9 mouse cellular contexts compared by ENCODE assay signal in genomic region chr17:56337190-56337589, GRCm38 (mm10). TPM values are rescaled to one million over a fixed set of nuclear protein-coding genes. Genes with fewer than 3 reads are reported as not detected.
DNase-seq lines count a peak whose midpoint lies in the region; ATAC-seq and TF ChIP-seq lines count a peak whose summit lies in the region.
"Had no signal": no experiment of that assay in that cellular context is flagged by ENCODE, and none has a peak within 500 bp of the region (broad histone marks: within the 10 kb centered on the region; RNA-seq: fewer than 3 reads in every experiment).

No protein-coding gene starts in this region.

- no peaks in the 10 kb centered on the region for H3K27me3 ChIP-seq in kidney, embryonic 16.5 days (ENCODE audit: insufficient read depth, low read length)
- no peaks in the 10 kb centered on the region for H3K27me3 ChIP-seq in megakaryocyte, embryonic 14.5 days (replicated peaks)
- H3K27me3 ChIP-seq: limb, embryonic 12.5 days had no signal

- no peaks in the 10 kb centered on the region for H3K9me3 ChIP-seq in kidney, embryonic 16.5 days (ENCODE audit: low read length)
- no peaks in the 10 kb centered on the region for H3K9me3 ChIP-seq in megakaryocyte, embryonic 14.5 days
- H3K9me3 ChIP-seq: limb, embryonic 12.5 days had no signal

- peak; percentile 73 for DNase-seq in kidney, adult 11 months
- peak; percentile 42 for DNase-seq in ES-CJ7 (ENCODE audit: low read depth, low spot score)
- DNase-seq in cerebellum, adult 8-10 months: peak; percentile 75
- peak; percentile 41 to 67 for DNase-seq in heart, adult 9 months (ENCODE audit: low spot score in 2 of 2)
- peak in 1 of 2 experiments; percentile 55 for DNase-seq in layer of hippocampus, adult 2 months (ENCODE audit: low spot score in 2 of 2)
- DNase-seq in thymus, postnatal 14 days: peak; percentile 67

- 30% methylated on average over 4 of the region's 4 CpGs for WGBS in kidney, embryonic 16.5 days

- no peak overlapping the region for H3K4me2 ChIP-seq in kidney, embryonic 16.5 days (replicated peaks; ENCODE audit: low read depth, low read length)
- H3K4me2 ChIP-seq: limb, embryonic 12.5 days had no signal

- no peak overlapping the region for H3K9ac ChIP-seq in kidney, embryonic 16.5 days (replicated peaks; ENCODE audit: low read length)
- H3K9ac ChIP-seq: limb, embryonic 12.5 days had no signal

- TF ChIP-seq CTCF in layer of hippocampus, adult 2 months (conservative IDR thresholded peaks at IDR 0.05): peak; percentile 82

- ATAC-seq in kidney, embryonic 16.5 days (ENCODE audit: low FRiP score, low TSS enrichment): no peak

- no peak overlapping the region for H3K4me3 ChIP-seq in kidney, embryonic 16.5 days (ENCODE audit: low read length)
- no peak overlapping the region for H3K4me3 ChIP-seq in layer of hippocampus, adult 2 months
- H3K4me3 ChIP-seq in megakaryocyte, embryonic 14.5 days (replicated peaks): peak overlapping the region; percentile 40
- H3K4me3 ChIP-seq: limb, embryonic 12.5 days had no signal

- H3K36me3 ChIP-seq in kidney, embryonic 16.5 days (ENCODE audit: insufficient read depth, low read length): no peaks in the 10 kb centered on the region
- H3K36me3 ChIP-seq in megakaryocyte, embryonic 14.5 days (replicated peaks; ENCODE audit: low read length): peaks cover 33% of the 10 kb centered on the region

- H3K4me1 ChIP-seq in kidney, embryonic 16.5 days (ENCODE audit: insufficient read depth, low read length): peaks cover 6% of the 10 kb centered on the region; the same call in 1 of the 2 replicates
- H3K4me1 ChIP-seq in megakaryocyte, embryonic 14.5 days: peaks cover 98% of the 10 kb centered on the region
- H3K4me1 ChIP-seq: limb, embryonic 12.5 days had no signal

- H3K27ac ChIP-seq in kidney, embryonic 16.5 days (ENCODE audit: low read length): no peak overlapping the region
- no peak overlapping the region; the same call in 1 of the 2 replicates for H3K27ac ChIP-seq in layer of hippocampus, adult 2 months
- H3K27ac ChIP-seq: limb, embryonic 12.5 days had no signal

RNA-seq across cellular contexts. Expression of gene Kdm4b, which starts 11.3 kb away (rescaled TPM):
- 37.7 and 39.1 TPM in 2 replicates for polyA plus RNA-seq in kidney, embryonic 16.5 days (2015; fragmentation: Nextera tagmentation; extraction: Ambion mirVana)
- total RNA-seq in layer of hippocampus, adult 2 months (2021): 10 to 100 TPM; 87.8 to 96.3 TPM
- polyA plus RNA-seq in megakaryocyte, embryonic 14.5 days (2012; ENCODE audit: insufficient read depth, low replicate concordance): 31.1 and 55.9 TPM in 2 replicates

RNA-seq across cellular contexts. Expression of gene Uhrf1, which starts 34.1 kb away (rescaled TPM):
- polyA plus RNA-seq in kidney, embryonic 16.5 days (2015; fragmentation: Nextera tagmentation; extraction: Ambion mirVana): 170 and 179 TPM in 2 replicates
- 1 to 10 TPM; 1.7 to 2.1 TPM for total RNA-seq in layer of hippocampus, adult 2 months (2021)
- 12.4 and 22.6 TPM in 2 replicates for polyA plus RNA-seq in megakaryocyte, embryonic 14.5 days (2012; ENCODE audit: insufficient read depth, low replicate concordance)

RNA-seq across cellular contexts. Expression of gene Arrdc5, which starts 37.1 kb away (rescaled TPM):
- polyA plus RNA-seq in kidney, embryonic 16.5 days (2015; fragmentation: Nextera tagmentation; extraction: Ambion mirVana): not detected in 2 replicates
- total RNA-seq in layer of hippocampus, adult 2 months (2021): not detected
- not detected in 2 replicates for polyA plus RNA-seq in megakaryocyte, embryonic 14.5 days (2012; ENCODE audit: insufficient read depth, low replicate concordance)
- polyA plus RNA-seq: limb, embryonic 12.5 days had no signal

RNA-seq across cellular contexts. Expression of gene Plin3, which starts 44.5 kb away (rescaled TPM):
- 87.5 and 106 TPM in 2 replicates for polyA plus RNA-seq in kidney, embryonic 16.5 days (2015; fragmentation: Nextera tagmentation; extraction: Ambion mirVana)
- total RNA-seq in layer of hippocampus, adult 2 months (2021): 10 to 100 TPM; 16.8 to 17.2 TPM
- polyA plus RNA-seq in megakaryocyte, embryonic 14.5 days (2012; ENCODE audit: insufficient read depth, low replicate concordance): 4.6 and 21.3 TPM in 2 replicates
